Mouse (Mus musculus) neutrophil, adult 5-6 weeks (primary cell): ENCODE results near the gene Ankrd11. TPM values are rescaled to one million over a fixed set of nuclear protein-coding genes. Genes with fewer than 3 reads are reported as not detected.
A peak's percentile ranks its signal among the peaks of the same experiment; 100 is the strongest.

ENCODE experiments used
- ATAC-seq: fragments of 151-379, 151-347 bp; 2 replicates; pipeline ENCODE4 v1.8.0; 2017; ENCODE audit warnings: mild to moderate bottlenecking, moderate TSS enrichment; ENCODE audit not compliant: insufficient number of reproducible peaks, poor library complexity, low FRiP score, severe bottlenecking; ENCODE audit errors: extremely low read depth
- total RNA-seq: library from RNA; stranded (forward); fragments of 200-1000 nt; gene quantifications from 2 replicates; pipeline ENCODE4 v1.2.3, GENCODE M21; 2017

Ankrd11 gene
- total RNA-seq, 1 experiment from 2014 or later, result 304 TPM

DNA sequence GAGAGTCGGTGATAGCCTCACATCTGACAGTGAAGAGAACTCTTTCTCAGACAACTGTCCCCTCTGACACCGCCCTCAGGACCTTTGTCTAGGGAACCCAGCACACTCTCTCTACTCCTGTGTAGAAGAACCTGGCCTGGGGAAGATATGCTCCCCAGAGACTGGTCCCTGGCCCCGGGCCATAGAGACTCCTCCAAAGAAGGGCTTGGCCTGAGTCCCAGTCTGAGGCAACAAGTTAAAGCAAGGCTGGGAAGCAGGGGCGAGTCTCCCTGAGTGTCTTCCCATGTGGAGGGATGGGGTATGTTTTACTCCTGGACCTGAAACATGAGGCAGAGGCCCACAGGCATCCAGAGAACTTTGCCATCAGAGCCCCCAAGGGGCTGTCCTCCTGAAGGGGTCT is 196.4 kb downstream of the Ankrd11 start:
- ATAC-seq, result no peak

DNA sequence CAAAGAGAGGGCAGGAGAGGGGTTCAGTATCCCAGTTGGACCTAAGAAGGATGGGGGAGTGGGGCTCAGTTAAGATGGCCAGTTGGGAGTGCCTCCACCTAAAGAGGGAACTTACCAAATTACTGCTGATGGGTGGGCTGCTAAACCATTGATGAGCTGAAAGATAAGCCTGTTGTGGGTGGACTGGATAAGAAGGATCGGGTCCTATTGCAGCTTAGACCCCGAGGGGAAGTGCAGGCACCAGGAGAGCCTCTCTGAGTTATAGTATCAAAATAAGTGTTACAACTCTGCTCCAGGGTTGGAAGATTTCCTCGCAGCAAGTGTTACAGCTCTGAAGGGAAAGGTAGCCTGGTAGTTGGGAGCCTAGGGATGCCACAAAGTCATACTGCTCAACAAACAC is 197.9 kb downstream of the Ankrd11 start:
- ATAC-seq, result no peak

DNA sequence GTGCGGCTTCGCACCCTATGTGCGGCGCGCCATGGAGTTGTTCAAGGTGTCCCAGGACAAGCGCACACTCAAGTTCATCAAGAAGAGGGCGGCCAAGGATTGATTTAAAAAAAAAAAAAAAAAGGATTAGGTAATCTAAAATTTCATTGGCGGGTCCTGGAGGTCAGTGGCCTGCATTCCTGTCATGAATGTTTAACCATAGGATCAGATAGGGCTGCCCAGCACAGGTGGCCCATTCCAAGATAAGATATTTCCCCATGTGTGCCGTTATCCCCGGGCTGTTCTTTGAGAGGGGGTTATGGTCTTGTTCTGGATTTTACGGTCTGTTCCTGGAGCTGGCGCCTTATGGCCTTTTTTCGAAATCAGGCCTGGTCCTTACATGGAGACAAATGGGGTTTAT is 205.4 kb downstream of the Ankrd11 start:
- no peak for ATAC-seq

DNA sequence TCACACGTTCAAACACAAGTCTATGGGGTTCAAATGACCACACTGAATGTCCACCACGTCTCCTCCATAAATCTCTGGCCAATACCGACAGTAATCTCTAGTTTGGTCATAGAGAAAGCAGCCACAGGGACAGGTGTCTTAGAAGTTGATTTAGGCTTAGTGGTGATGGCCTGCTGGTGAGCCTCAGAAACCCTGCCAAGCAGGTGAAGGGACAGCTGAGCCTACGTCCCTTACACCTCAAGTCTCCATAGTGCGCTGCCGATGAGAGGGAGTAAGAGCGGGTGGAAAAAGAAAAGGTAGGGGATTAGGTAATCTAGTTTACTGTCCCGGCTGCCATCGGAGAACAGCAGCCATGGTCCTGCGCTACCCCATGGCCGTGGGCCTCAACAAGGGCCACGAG is 205.9 kb downstream of the Ankrd11 start:
- no peak for ATAC-seq

DNA sequence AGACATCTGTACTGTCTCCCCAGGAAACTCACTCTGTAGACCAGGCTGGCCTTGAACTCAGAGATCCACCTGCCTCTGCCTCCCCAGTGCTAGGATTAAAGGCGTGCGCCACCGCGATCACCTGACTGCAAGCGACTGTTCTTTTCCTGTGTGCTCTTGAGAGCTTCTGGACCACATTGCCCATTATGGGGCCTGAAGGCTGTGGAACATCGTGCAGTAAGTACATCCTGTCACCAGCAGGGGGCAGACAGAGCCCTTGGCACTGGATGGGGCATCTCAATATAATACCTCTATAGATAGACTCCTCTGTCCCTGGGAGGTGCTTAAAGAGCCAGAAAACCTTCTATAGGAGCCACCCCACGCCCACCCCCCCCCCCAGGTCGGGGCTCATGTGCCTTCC is 207.1 kb downstream of the Ankrd11 start:
- ATAC-seq, result peak; percentile 76

DNA sequence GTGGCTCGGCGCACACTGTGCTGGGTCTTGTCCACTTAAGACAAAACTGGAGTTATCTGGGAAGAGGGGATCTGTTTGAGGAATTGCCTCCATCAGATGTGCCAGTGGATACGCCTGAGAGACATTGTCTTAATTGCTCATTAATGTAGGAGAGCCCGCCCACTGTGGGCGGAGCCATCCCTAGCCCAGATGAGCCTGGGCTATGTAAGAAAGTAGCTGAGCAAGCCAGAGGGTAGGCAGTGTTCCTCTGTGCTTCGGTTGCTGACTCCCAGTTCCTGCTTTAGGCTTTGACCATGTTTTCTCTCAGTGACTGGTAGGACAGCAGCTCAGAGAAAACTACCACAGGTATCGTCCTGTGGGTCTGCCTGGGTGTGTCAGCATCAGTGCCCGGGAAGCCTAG is 207.7 kb downstream of the Ankrd11 start:
- no peak for ATAC-seq

Other genes starting within 250 kb of the Ankrd11 start
- gene Cdh15, start 194.3 kb downstream of the Ankrd11 start, total RNA-seq, result not detected in 2 replicates
- gene Spg7, start 20.7 kb upstream of the Ankrd11 start, total RNA-seq, result 47.3 and 65.8 TPM in 2 replicates
- 1,023 and 1,109 TPM in 2 replicates for gene Rpl13, start 60.1 kb upstream of the Ankrd11 start, total RNA-seq
- gene Cpne7, start 75.1 kb upstream of the Ankrd11 start, total RNA-seq, result 0.35 TPM in 1 of 2 replicates, not detected in the other
- gene Sult5a1, start 116.0 kb upstream of the Ankrd11 start, total RNA-seq, result not detected in 2 replicates
- not detected in 2 replicates for gene Dpep1, start 144.0 kb upstream of the Ankrd11 start, total RNA-seq
- gene Chmp1a, start 170.5 kb upstream of the Ankrd11 start, total RNA-seq, result 60.9 and 64.8 TPM in 2 replicates
- 0.12 TPM in 2 replicates for gene Spata33, start 170.6 kb upstream of the Ankrd11 start, total RNA-seq
- gene Cdk10, start 182.6 kb upstream of the Ankrd11 start, total RNA-seq, result 48.5 and 58.4 TPM in 2 replicates
- gene Spata2l, start 194.0 kb upstream of the Ankrd11 start, total RNA-seq, result 3.5 and 6.8 TPM in 2 replicates
- 55.0 and 57.4 TPM in 2 replicates for gene Zfp276, start 211.9 kb upstream of the Ankrd11 start, total RNA-seq
- 43.6 and 53.3 TPM in 2 replicates for gene Vps9d1, start 212.1 kb upstream of the Ankrd11 start, total RNA-seq